Mouse (Mus musculus) left cerebral cortex, postnatal 25 days (tissue): ENCODE results near the gene Tspan8. TPM values are rescaled to one million over a fixed set of nuclear protein-coding genes. Genes with fewer than 3 reads are reported as not detected.
A peak's percentile ranks its signal among the peaks of the same experiment; 100 is the strongest.

Source experiments
- DNase-seq, 2 experiments: peaks; one replicate each; pipeline ENCODE4 v3.0.0; 2022; ENCODE audit warnings: low spot score in 2 of 2, mixed read lengths in 1 of 2
- intact Hi-C: fragments of 180-260 bp; cut with DNase I; formaldehyde crosslinking; loops from one replicate; pipeline ENCODE4 v1.15.1; 2025
- total RNA-seq, 2 experiments: library from RNA; stranded (reverse); gene quantifications; 2 replicates each; pipeline ENCODE4 v1.2.3; 2021

The Tspan8 gene
- total RNA-seq, 2 experiments from 2014 or later, result 0.85 to 0.99 TPM

- intact Hi-C loops, result no loop called here
- DNase-seq, result peak; percentile 3 to 4
These were observed 12.2 kb downstream of the Tspan8 start for GRCm38 (mm10) chr10:115828872-115829271.

- intact Hi-C loops, result no loop called here
- no peak for DNase-seq
These were observed 13.1 kb downstream of the Tspan8 start for GRCm38 (mm10) chr10:115829696-115830095.

GRCm38 (mm10) chr10:115830726-115831125 is 14.1 kb downstream of the Tspan8 start:
- no peak for DNase-seq
- intact Hi-C loops, result no loop called here

GRCm38 (mm10) chr10:115834017-115834416 is 17.4 kb downstream of the Tspan8 start:
- intact Hi-C loops, result no loop called here
- DNase-seq, result no peak

GRCm38 (mm10) chr10:115846930-115847329 is 30.3 kb downstream of the Tspan8 start:
- DNase-seq, result no peak
- intact Hi-C loops, result no loop called here

- no peak for DNase-seq
- intact Hi-C loops, result no loop called here
These were observed 31.9 kb downstream of the Tspan8 start for GRCm38 (mm10) chr10:115848511-115848910.

GRCm38 (mm10) chr10:115860210-115860880 is 43.7 kb downstream of the Tspan8 start:
- DNase-seq, result no peak
- intact Hi-C loops, result no loop called here

GRCm38 (mm10) chr10:115861967-115862366 is 45.3 kb downstream of the Tspan8 start:
- intact Hi-C loops, result no loop called here
- no peak for DNase-seq

- DNase-seq, result no peak
- intact Hi-C loops, result no loop called here
These were observed 66.1 kb downstream of the Tspan8 start for GRCm38 (mm10) chr10:115882757-115883156.

- intact Hi-C loops, result no loop called here
- DNase-seq, result no peak
These were observed 75.3 kb downstream of the Tspan8 start for GRCm38 (mm10) chr10:115891924-115892323.

- no peak for DNase-seq
- intact Hi-C loops, result no loop called here
These were observed 76.3 kb downstream of the Tspan8 start for GRCm38 (mm10) chr10:115892973-115893372.

- intact Hi-C loops, result no loop called here
- DNase-seq, result no peak
These were observed 77.4 kb downstream of the Tspan8 start for GRCm38 (mm10) chr10:115894045-115894444.

GRCm38 (mm10) chr10:115896764-115897163 is 80.1 kb downstream of the Tspan8 start:
- intact Hi-C loops, result no loop called here

GRCm38 (mm10) chr10:115897235-115897634 is 80.6 kb downstream of the Tspan8 start:
- intact Hi-C loops, result no loop called here
- no peak for DNase-seq

More at GRCm38 (mm10) chr10:115896764-115897163, 80.1 kb downstream of the Tspan8 start:
- DNase-seq, result no peak

Other genes starting within 250 kb of the Tspan8 start
- under 1 TPM; 0.34 to 0.62 TPM for gene A930009A15Rik, start 246.8 kb upstream of the Tspan8 start, total RNA-seq
- gene Lgr5, start 229.1 kb upstream of the Tspan8 start, total RNA-seq, result 1 to 10 TPM; 2.5 to 4.4 TPM
- 10 to 100 TPM; 20.3 to 22.0 TPM for gene Ptprr, start 201.4 kb downstream of the Tspan8 start, total RNA-seq